Mouse (Mus musculus) embryonic facial prominence, embryonic 14.5 days (tissue): ENCODE results near the gene Gjb5. TPM values are rescaled to one million over a fixed set of nuclear protein-coding genes. Genes with fewer than 3 reads are reported as not detected.
A peak's percentile ranks its signal among the peaks of the same experiment; 100 is the strongest.

Experiments
- ATAC-seq: fragments of 200-750 bp; cut with Nextera tagmentation; 2 replicates; pipeline ENCODE4 v1.8.0; 2017; ENCODE audit warnings: low read depth, moderate number of reproducible peaks, moderate TSS enrichment
- DNase-seq: peaks from one replicate; pipeline ENCODE4 v3.0.0-alpha.2; 2015; ENCODE audit warnings: low spot score
- H3K27ac ChIP-seq: fragments of 300-500 bp; sonication (generic); replicated peaks from 2 replicates; pipeline ENCODE4 v1.5.1; 2014; ENCODE audit warnings: low read depth, mild to moderate bottlenecking, low read length, moderate library complexity
- H3K27me3 ChIP-seq: fragments of 300-500 bp; sonication (generic); replicated peaks from 2 replicates; pipeline ENCODE4 v1.6.1; 2014; ENCODE audit warnings: low read length; ENCODE audit not compliant: control insufficient read depth, insufficient read depth
- H3K36me3 ChIP-seq: fragments of 300-500 bp; sonication (generic); 2 replicates; pipeline ENCODE4 v1.6.1; 2014; ENCODE audit warnings: low read length, mixed read lengths; ENCODE audit not compliant: control insufficient read depth, insufficient read depth
- H3K4me1 ChIP-seq: fragments of 300-500 bp; sonication (generic); 2 replicates; pipeline ENCODE4 v1.6.1; 2014; ENCODE audit warnings: antibody characterized with exemption, low read length; ENCODE audit not compliant: control insufficient read depth, insufficient read depth
- H3K4me2 ChIP-seq: fragments of 300-500 bp; sonication (generic); 2 replicates; pipeline ENCODE4 v1.6.1; 2014; ENCODE audit warnings: low read depth, mild to moderate bottlenecking, low read length, moderate library complexity, mixed read lengths
- H3K4me3 ChIP-seq: fragments of 300-500 bp; sonication (generic); 2 replicates; pipeline ENCODE4 v1.5.1; 2014; ENCODE audit warnings: low read depth, mild to moderate bottlenecking, low read length
- H3K9ac ChIP-seq: fragments of 300-500 bp; sonication (generic); 2 replicates; pipeline ENCODE4 v1.6.1; 2014; ENCODE audit warnings: low read depth, mild to moderate bottlenecking, low read length, moderate library complexity, mixed read lengths
- H3K9me3 ChIP-seq: fragments of 300-500 bp; sonication (generic); 2 replicates; pipeline ENCODE4 v1.6.1; 2016; ENCODE audit warnings: low read length; ENCODE audit not compliant: control insufficient read depth
- WGBS: fragments of 180-500 bp; shearing (Covaris S2); extraction: QIAGEN DNeasy Blood & Tissue Kit; methylation state at CpG from one replicate; pipeline ENCODE4 v1.1.7; 2014; 5-methylcytosine and 5-hydroxymethylcytosine counted together
- polyA plus RNA-seq: library from polyadenylated mRNA; unstranded; fragments of >200 nt; fragmentation: Nextera tagmentation; extraction: Ambion mirVana; gene quantifications from 2 replicates; pipeline ENCODE4 v1.2.1, GENCODE M21; 2014

The Gjb5 gene
- polyA plus RNA-seq, 1 experiment from 2014 or later, result 1.1 TPM

- Histone ChIP-seq H3K4me2 (no peak overlapping the region), H3K9ac (no peak overlapping the region), H3K4me1 (peaks cover 3% of the 10 kb centered on the region), H3K27me3 (peaks cover 34% of the 10 kb centered on the region), H3K4me3 (no peak overlapping the region), H3K27ac (no peak overlapping the region), H3K9me3 (no peaks in the 10 kb centered on the region), H3K36me3 (no peaks in the 10 kb centered on the region)
- ATAC-seq (no peak), DNase-seq (no peak)
- WGBS, result 82% methylated on average over 5 of the region's 5 CpGs
Measured at GRCm38 (mm10) chr4:127325276-127325675, 32.7 kb downstream of the Gjb5 start.

DNA sequence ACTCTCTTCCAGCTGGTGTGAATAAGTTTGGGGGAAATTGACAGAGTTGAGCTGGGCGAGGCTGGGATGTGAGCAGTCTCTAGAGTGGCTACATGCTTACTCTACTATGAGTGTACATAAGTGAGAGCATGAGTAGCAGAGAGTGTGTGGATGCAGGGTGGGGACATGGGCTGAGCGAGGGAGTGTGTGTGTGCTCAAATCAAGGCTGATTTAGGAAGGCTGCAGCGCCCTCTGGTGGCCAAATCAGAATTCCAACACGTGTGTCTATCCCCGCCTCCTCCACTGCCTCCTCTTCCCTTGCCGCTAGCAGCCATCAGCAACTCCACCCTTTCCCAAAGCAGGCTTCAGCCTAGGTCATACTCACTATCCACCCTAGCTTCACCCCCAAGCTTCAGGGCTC lies 33.2 kb downstream of the Gjb5 start:
- Histone ChIP-seq H3K9me3 (no peaks in the 10 kb centered on the region), H3K4me1 (no peaks in the 10 kb centered on the region), H3K9ac (no peak overlapping the region), H3K27me3 (peaks cover 29% of the 10 kb centered on the region), H3K36me3 (no peaks in the 10 kb centered on the region), H3K4me2 (no peak overlapping the region), H3K27ac (no peak overlapping the region), H3K4me3 (no peak overlapping the region)
- WGBS, result 8% methylated on average over 6 of the region's 6 CpGs
- DNase-seq (peak; percentile 90), ATAC-seq (peak; percentile 77)

DNA sequence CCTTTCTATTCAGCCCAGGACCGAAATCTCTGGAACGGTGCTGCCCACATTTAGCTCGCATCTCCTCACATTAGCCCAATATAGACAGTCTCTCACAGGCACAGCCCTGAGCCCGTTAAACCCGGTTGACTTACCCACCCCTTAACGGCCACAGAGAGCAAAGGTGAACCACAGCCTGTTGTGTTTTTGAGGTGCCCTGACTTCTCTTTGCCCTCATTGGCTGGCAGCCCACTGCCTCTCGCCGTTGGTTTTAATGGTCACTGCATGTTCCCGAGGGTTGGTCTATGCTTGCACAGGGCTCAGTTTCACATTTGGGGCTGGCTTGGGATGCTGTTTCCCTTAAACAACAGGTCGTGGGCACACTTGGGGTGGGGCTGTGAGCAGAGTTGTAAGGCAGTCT lies 33.7 kb downstream of the Gjb5 start:
- Histone ChIP-seq H3K9me3 (no peaks in the 10 kb centered on the region), H3K27me3 (peaks cover 25% of the 10 kb centered on the region), H3K4me3 (no peak overlapping the region), H3K36me3 (no peaks in the 10 kb centered on the region), H3K4me1 (no peaks in the 10 kb centered on the region), H3K4me2 (no peak overlapping the region), H3K9ac (no peak overlapping the region), H3K27ac (no peak overlapping the region)
- WGBS, result 75% methylated on average over 10 of the region's 10 CpGs
- no peak for DNase-seq
- no peak for ATAC-seq

DNA sequence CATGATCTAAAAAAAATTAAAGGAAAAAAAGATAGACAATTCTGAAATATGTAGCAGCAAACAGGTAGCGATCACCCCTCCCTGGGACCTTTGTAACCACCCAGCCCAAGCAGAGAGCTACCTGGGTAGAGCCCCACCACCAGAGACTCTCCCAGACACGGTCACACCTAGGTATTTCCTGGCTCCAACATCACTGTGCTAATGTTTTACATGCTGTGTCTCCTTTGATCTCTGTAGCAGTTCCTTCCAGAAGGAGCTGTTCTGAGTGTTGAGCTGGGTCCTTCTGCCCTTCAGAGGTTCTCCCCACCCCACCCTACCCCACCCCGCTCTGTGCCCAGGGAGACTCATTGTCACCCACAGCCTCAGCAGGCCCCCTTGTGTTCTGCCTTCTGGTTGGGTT lies 34.3 kb downstream of the Gjb5 start:
- Histone ChIP-seq H3K27ac (no peak overlapping the region), H3K27me3 (peaks cover 19% of the 10 kb centered on the region), H3K9me3 (no peaks in the 10 kb centered on the region), H3K36me3 (no peaks in the 10 kb centered on the region), H3K4me1 (no peaks in the 10 kb centered on the region), H3K4me2 (no peak overlapping the region), H3K4me3 (no peak overlapping the region), H3K9ac (no peak overlapping the region)
- DNase-seq (no peak), ATAC-seq (no peak)
- 77% methylated on average over 3 of the region's 3 CpGs for WGBS

DNA sequence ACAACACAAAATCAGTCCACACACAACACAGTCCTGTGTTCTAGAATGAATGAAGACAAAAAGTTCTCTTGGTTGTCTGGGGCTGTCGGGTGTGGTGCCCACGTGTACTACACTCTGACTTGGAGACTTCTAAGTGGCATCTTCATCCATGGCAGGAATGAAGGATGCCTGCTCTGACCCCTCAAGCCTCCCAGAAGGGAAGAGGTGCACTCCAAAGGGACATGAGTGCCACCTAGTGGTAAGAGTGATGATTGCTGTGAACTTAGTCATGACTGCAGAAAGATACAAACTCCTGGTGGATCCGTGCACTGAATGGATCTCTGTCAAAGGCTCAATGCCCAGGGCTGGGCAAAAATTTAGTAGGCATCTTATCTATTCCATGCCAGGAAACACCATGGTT lies 38.4 kb downstream of the Gjb5 start:
- H3K9ac ChIP-seq, result no peak overlapping the region
- no peak overlapping the region for H3K4me2 ChIP-seq
- no peaks in the 10 kb centered on the region for H3K27me3 ChIP-seq
- DNase-seq (peak; percentile 70), ATAC-seq (peak; percentile 47; the same call in 1 of the 2 replicates)
- no peak overlapping the region for H3K4me3 ChIP-seq
- H3K36me3 ChIP-seq, result no peaks in the 10 kb centered on the region
- H3K9me3 ChIP-seq, result no peaks in the 10 kb centered on the region
- no peaks in the 10 kb centered on the region for H3K4me1 ChIP-seq
- WGBS, result 4% methylated on average over 3 of the region's 3 CpGs
- H3K27ac ChIP-seq, result no peak overlapping the region

- DNase-seq, result no peak
- Histone ChIP-seq H3K4me2 (no peak overlapping the region), H3K9me3 (no peaks in the 10 kb centered on the region), H3K27me3 (peaks cover 10% of the 10 kb centered on the region; the same call in 1 of the 2 replicates), H3K9ac (no peak overlapping the region), H3K4me3 (no peak overlapping the region), H3K27ac (no peak overlapping the region), H3K4me1 (peaks cover 14% of the 10 kb centered on the region; the same call in 1 of the 2 replicates), H3K36me3 (no peaks in the 10 kb centered on the region)
- no peak for ATAC-seq
- 53% methylated on average over 4 of the region's 4 CpGs for WGBS
Measured at GRCm38 (mm10) chr4:127317143-127317542, 40.8 kb downstream of the Gjb5 start.

DNA sequence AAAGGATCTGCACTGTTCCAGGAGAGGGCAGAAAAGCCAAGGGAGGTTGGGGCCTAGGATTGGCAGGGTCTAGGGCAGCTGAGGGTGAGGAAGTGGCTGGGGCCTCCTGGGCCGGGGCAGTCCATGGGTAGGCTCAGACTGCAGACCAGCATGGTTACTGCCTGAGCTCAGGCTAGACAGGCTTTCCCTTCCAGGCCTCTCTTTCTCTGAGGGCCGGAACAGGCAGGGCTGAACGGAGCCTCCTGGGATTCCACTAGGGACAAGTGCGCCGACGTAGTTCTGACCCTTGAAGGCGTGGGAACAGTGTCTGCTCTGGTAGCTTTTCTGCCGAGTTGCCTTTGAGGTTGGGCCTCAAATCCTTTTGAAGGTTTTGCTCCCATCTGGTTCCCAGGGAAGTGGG lies 42.2 kb downstream of the Gjb5 start:
- ATAC-seq (no peak), DNase-seq (no peak)
- Histone ChIP-seq H3K9me3 (no peaks in the 10 kb centered on the region), H3K4me2 (no peak overlapping the region), H3K4me3 (no peak overlapping the region), H3K9ac (no peak overlapping the region), H3K27ac (no peak overlapping the region), H3K4me1 (peaks cover 14% of the 10 kb centered on the region; the same call in 1 of the 2 replicates), H3K36me3 (no peaks in the 10 kb centered on the region), H3K27me3 (peaks cover 10% of the 10 kb centered on the region; the same call in 1 of the 2 replicates)
- WGBS, result 78% methylated on average over 8 of the region's 8 CpGs

DNA sequence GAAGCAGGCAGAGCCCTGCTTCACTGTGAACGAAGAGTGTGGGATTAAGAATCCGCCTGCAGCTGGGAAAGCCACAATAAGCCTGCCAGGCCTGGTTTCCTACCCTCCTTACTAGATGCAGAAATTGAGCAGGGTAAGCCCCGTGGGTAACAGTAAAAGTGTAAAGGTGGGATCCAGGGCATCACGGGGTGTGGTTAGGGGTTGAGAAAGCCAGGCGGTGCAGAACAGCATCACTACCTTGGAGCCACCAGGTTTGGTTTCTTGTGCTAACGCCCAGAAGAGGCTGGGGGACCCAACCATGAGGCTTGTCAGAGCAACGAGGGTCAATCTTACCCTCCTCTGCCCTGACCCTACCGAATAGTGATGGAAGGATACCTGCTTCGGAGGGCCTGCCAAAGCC lies 43.4 kb downstream of the Gjb5 start:
- peaks cover 14% of the 10 kb centered on the region; the same call in 1 of the 2 replicates for H3K4me1 ChIP-seq
- no peak overlapping the region for H3K4me3 ChIP-seq
- H3K9ac ChIP-seq, result peak overlapping the region; percentile 58; the same call in 1 of the 2 replicates
- peak overlapping the region; percentile 95; the same call in 1 of the 2 replicates for H3K4me2 ChIP-seq
- no peak for DNase-seq
- WGBS, result 49% methylated on average over 9 of the region's 9 CpGs
- ATAC-seq, result no peak
- H3K27ac ChIP-seq, result no peak overlapping the region
- no peaks in the 10 kb centered on the region for H3K9me3 ChIP-seq
- H3K36me3 ChIP-seq, result no peaks in the 10 kb centered on the region
- peaks cover 10% of the 10 kb centered on the region; the same call in 1 of the 2 replicates for H3K27me3 ChIP-seq

DNA sequence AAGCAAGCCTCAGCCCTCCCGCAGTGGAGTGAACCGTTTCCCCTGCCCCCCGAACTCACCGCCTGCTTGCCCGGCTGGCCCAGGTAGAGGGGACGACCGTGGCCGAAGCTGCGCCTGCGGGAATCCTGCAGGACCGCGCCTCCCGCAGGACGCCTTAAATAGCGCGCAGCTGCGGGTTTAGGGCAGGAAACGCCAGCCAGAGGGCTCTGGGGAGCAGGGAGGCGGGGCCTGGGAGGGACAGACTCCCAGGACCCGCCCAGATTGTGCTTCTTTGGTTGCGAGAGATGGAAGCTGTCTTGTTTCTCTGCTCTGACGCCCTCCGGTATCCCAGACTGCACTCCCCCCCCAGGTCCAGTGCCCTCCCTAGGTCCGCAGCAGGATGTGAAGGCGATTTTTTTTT lies 44.1 kb downstream of the Gjb5 start, which contains the start of gene Gja4:
Gene Gja4 (minus strand): TSS at position 179 of the 400 bp plus-strand sequence.
- Histone ChIP-seq H3K27me3 (peaks cover 10% of the 10 kb centered on the region; the same call in 1 of the 2 replicates), H3K36me3 (no peaks in the 10 kb centered on the region), H3K4me1 (peaks cover 14% of the 10 kb centered on the region; the same call in 1 of the 2 replicates), H3K4me2 (peak within 1 kb of the TSS; percentile 95), H3K9me3 (no peaks in the 10 kb centered on the region), H3K27ac (no peak within 1 kb of the TSS), H3K4me3 (peak within 1 kb of the TSS; percentile 47), H3K9ac (peak within 1 kb of the TSS; percentile 58)
- peak; percentile 89 for ATAC-seq
- under 1% methylated on average over 25 of the region's 25 CpGs for WGBS
- DNase-seq, result peak; percentile 92
